Mouse (Mus musculus) adrenal gland, adult 18-20 months (tissue): Measurements from ENCODE around the gene Zfp672. TPM values are rescaled to one million over a fixed set of nuclear protein-coding genes. Genes with fewer than 3 reads are reported as not detected.

Source experiments
- DNase-seq, 2 experiments: peaks; one replicate each; pipeline ENCODE4 v3.0.0; 2021 to 2022; ENCODE audit warnings: low spot score in 2 of 2
- total RNA-seq, 2 experiments: library from RNA; stranded (reverse); gene quantifications; 1 replicate in 1 of 2; 2 replicates in 1 of 2; pipeline ENCODE4 v1.2.3; 2021

Gene Zfp672
- total RNA-seq, 2 experiments from 2014 or later = 48.7 to 58.7 TPM

- DNase-seq = no peak
Observed at GRCm38 (mm10) chr11:58290812-58291211, 39.3 kb downstream of the Zfp672 start.

DNA sequence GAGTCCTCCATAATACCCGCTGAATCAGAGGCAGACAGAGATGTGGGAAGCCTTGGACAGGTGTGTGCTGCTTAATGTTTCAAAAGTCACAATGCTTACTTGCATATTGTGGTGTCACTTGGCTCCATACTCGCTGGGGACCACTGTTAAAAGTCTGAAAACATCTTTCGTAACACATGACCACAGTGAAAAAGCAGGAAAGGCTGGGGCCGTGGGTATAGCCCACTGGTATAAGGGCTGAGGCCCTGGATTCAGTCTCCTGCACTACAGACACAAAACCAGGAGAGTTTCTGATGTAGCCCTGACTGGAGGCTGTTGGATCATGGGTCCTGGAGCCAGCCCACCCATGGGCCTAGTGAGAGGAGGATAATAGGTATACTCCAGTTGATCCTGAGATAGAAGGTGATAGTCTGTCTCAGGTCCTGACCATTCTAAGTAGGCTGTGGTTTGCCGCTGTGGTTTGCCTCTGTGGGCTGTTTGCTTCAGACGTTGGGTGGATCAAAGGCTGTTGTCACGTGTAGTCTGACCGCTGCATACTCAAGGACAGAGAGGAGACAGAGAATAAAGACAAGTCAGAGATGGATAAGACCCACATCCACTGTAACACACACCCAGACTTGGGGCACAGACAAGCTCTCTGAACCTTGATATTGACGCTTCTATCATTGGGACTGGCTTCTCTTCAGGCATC lies 40.0 kb downstream of the Zfp672 start:
- DNase-seq = no peak

DNA sequence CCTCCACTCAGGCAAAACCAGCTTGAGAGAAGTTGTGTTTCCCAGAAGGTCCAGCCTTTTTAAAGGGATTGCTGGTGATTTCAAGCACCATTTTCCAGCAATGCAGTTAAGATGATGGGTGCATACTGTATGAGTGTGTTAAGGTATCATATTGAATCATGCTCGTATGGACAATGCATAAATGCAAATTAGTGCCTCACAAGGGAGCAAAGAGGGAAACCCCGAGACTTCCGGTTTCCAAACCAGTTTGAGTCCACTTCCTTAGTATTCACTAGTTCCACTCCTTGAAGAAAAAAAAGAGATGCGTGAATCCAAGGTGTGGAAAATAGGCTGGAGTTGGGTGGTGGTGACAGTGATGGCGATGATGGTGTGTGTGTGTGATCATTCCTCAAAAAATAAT lies 47.6 kb downstream of the Zfp672 start:
- DNase-seq = no peak

DNA sequence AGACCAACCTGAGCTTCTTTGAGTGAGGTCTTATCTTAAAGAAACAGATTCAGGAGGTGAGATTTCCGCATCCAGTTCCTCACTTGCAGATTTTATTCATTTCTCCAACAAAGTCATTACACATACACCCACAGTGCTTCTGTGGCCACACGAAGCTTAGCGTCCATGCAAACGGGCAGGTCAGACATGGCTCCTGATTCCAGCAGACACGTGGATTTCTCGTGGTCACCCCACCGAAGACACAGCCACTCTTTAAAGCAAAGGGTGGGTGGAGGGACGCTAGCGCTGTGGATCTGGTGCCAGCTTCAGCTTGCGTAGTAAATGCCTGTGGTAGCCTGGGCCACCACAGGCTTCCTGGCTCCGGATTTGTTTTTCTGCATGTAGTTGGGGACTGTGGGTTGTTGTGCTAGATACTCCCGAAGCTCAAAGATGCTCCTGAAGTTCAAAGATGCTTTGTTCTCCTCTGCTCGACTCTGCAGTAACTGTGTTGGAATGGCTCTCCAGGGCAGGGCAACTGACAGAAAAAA lies 48.1 kb downstream of the Zfp672 start:
- DNase-seq = no peak

DNA sequence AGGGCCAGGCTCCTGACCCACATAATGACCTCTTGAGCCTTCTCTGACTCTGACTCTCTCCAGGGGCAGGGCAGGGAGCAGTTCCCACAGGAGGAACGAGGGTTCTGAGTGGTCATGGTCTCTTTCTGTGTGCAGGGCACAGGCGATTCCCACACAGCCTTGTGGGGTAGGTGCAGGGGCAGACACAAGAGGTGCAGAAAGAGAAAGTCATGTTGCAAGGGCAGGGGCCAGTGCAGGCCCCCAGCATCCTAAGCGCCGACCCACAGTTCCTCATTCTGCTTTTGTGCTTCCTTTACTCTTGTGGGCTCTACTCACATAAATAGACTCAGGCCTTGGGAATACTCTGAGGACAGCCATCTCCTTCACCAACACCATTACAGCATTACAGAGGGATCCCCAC lies 54.4 kb downstream of the Zfp672 start:
- no peak for DNase-seq

DNA sequence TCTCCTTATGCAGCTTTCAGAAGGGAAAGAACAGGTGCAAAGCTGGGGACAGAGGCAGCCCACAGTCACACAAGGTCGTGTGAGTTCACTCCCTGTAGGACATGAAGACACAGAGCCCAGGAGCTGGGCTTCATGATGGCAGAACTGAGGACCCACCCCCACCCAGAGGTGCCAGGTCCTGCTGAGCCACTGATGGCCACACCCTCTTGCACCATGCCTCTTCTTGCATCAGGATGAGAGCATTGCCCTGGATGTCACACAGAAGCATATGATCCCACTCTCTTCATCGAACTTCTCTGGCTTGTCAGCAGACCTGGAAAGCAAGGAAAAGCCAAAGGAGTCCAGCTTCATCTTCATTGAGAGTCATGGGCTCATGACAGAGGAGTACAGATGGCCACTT lies 55.6 kb downstream of the Zfp672 start, which contains the start of gene 4930438A08Rik:
Gene 4930438A08Rik (plus strand): TSS at position 228 of the 400 bp plus-strand sequence.
- no peak for DNase-seq

DNA sequence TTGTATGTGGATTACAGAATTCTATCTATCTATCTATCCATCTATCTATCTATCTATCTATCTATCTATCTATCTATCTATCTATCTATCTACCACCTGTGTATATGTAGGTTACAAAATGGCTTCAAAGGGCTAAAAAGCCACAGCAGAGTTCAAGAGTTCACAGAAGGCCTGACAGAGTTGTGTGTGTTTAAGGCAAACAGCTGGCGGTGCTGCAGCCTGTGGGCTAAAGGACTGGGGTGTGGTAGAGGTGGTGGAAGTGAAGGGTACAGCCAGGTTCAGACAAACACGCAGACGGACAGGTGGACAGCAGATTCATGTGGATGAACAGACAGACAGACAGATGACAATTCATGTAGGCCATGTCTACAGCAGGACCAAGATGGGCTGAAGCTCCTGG lies 61.9 kb downstream of the Zfp672 start:
- DNase-seq = no peak

Other genes with a start within 250 kb of the Zfp672 start
- under 1 TPM; 0.19 to 0.27 TPM for gene Gm12248, start 237.2 kb downstream of the Zfp672 start, total RNA-seq
- gene Cnot8, start 226.2 kb downstream of the Zfp672 start, total RNA-seq = 10 to 100 TPM; 40.9 to 47.1 TPM
- 10 to 100 TPM; 22.2 to 22.9 TPM for gene Gemin5, start 161.8 kb downstream of the Zfp672 start, total RNA-seq
- 10 to 100 TPM; 56.9 to 69.4 TPM for gene Mrpl22, start 158.7 kb downstream of the Zfp672 start, total RNA-seq
- 10 to 100 TPM; 14.0 to 30.2 TPM for gene Igtp, start 130.8 kb downstream of the Zfp672 start, total RNA-seq
- 10 to 100 TPM; 11.5 to 25.9 TPM for gene Irgm2, start 130.7 kb downstream of the Zfp672 start, total RNA-seq
- gene 4930438A08Rik, start 55.5 kb downstream of the Zfp672 start, total RNA-seq = not detected
- 10 to 100 TPM; 10.5 to 11.9 TPM for gene Zfp692, start 23.3 kb downstream of the Zfp672 start, total RNA-seq
- gene Sh3bp5l, start 385 bp upstream of the Zfp672 start, total RNA-seq = 10 to 100 TPM; 38.5 to 39.3 TPM
- gene Lypd8, start 48.7 kb upstream of the Zfp672 start, total RNA-seq = not detected
- not detected for gene 1810065E05Rik, start 90.8 kb upstream of the Zfp672 start, total RNA-seq
- gene Gm12253, start 102.2 kb upstream of the Zfp672 start, total RNA-seq = not detected
- gene Lypd9, start 122.6 kb upstream of the Zfp672 start, total RNA-seq = not detected
- not detected for gene Olfr30, start 131.9 kb upstream of the Zfp672 start, total RNA-seq
- not detected for gene Olfr332, start 162.2 kb upstream of the Zfp672 start, total RNA-seq
- gene Olfr331, start 172.2 kb upstream of the Zfp672 start, total RNA-seq = not detected
- under 1 TPM in 1 of 2 experiments, not detected in 1; 0.50 TPM for gene Olfr330, start 204.5 kb upstream of the Zfp672 start, total RNA-seq
- gene Olfr329-ps, start 216.1 kb upstream of the Zfp672 start, total RNA-seq = under 1 TPM in 1 of 2 experiments, not detected in 1; 0.63 TPM
- under 1 TPM in 1 of 2 experiments, not detected in 1; 0.13 TPM for gene Olfr328, start 225.3 kb upstream of the Zfp672 start, total RNA-seq
- not detected for gene Olfr224, start 240.2 kb upstream of the Zfp672 start, total RNA-seq
- not detected for gene Olfr325, start 247.4 kb upstream of the Zfp672 start, total RNA-seq